Mouse (Mus musculus): Measurements from ENCODE around the gene Dennd1b. TPM values are rescaled to one million over a fixed set of nuclear protein-coding genes. Genes with fewer than 3 reads are reported as not detected.

Gene Dennd1b
- polyA plus RNA-seq, 1 experiment from 2014 or later, result 10.4 TPM

DNA sequence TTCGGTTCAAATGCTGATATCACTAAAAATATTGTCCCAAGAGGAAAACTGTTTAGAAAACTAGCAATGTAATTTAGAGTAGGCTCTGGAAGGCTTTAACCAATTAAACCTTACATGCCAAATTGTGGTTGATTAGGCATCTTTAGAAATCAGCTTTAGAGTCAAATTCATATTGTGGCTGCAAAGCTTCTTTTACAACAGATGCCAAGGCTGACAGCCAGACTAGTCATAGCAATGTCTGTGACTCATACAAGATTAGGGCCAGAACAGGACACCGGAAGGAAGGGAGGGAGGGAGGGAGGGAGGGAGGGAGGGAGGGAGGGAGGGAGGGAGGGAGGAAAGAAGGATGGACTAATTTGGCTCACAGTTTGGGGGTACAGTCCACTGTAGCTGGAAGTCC lies 182.3 kb downstream of the Dennd1b start:
- Histone ChIP-seq H3K36me3 (ENCODE audit: control insufficient read depth, insufficient read depth, low read length) (peaks cover 7% of the 10 kb centered on the region; the same call in 1 of the 2 replicates), H3K9ac (ENCODE audit: low read depth, low read length) (no peak overlapping the region), H3K27ac (replicated peaks; ENCODE audit: low read depth, low read length) (no peak overlapping the region), H3K27me3 (replicated peaks; ENCODE audit: control insufficient read depth, insufficient read depth, low read length) (no peaks in the 10 kb centered on the region), H3K4me1 (ENCODE audit: control insufficient read depth, insufficient read depth, low read length) (no peaks in the 10 kb centered on the region), H3K9me3 (ENCODE audit: control insufficient read depth, low read length) (no peaks in the 10 kb centered on the region), H3K4me2 (ENCODE audit: low read depth, low read length) (no peak overlapping the region), H3K4me3 (ENCODE audit: low read depth, low read length) (no peak overlapping the region)
- ATAC-seq (ENCODE audit: low read depth), result no peak
- no peak for DNase-seq (ENCODE audit: low spot score)
- WGBS, result 89% methylated on average over 1 of the region's 2 CpGs

DNA sequence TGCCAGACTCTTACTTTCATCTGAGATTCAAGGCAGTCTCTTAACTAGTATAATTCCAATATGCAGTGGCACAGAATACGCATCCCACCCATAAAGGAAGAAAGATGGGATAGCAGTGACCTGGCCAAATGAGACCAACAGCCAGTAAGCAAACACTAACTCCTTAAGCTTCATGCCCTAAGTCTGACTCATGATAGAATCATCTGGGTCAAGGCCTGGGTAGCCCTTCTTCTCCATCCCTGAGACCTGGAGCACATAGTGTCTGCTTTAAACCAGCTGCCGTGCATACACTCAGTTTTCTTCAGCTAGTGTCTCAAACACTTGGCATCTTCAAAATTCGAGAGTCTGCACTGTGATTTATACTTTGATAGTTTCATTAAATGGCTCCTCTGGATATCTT lies 183.1 kb downstream of the Dennd1b start:
- ATAC-seq (ENCODE audit: low read depth), result no peak
- 90% methylated on average over 3 of the region's 3 CpGs for WGBS
- Histone ChIP-seq H3K27me3 (replicated peaks; ENCODE audit: control insufficient read depth, insufficient read depth, low read length) (no peaks in the 10 kb centered on the region), H3K4me2 (ENCODE audit: low read depth, low read length) (no peak overlapping the region), H3K36me3 (ENCODE audit: control insufficient read depth, insufficient read depth, low read length) (peaks cover 7% of the 10 kb centered on the region; the same call in 1 of the 2 replicates), H3K9ac (ENCODE audit: low read depth, low read length) (no peak overlapping the region), H3K9me3 (ENCODE audit: control insufficient read depth, low read length) (no peaks in the 10 kb centered on the region), H3K4me3 (ENCODE audit: low read depth, low read length) (no peak overlapping the region), H3K4me1 (ENCODE audit: control insufficient read depth, insufficient read depth, low read length) (no peaks in the 10 kb centered on the region), H3K27ac (replicated peaks; ENCODE audit: low read depth, low read length) (no peak overlapping the region)
- no peak for DNase-seq (ENCODE audit: low spot score)

DNA sequence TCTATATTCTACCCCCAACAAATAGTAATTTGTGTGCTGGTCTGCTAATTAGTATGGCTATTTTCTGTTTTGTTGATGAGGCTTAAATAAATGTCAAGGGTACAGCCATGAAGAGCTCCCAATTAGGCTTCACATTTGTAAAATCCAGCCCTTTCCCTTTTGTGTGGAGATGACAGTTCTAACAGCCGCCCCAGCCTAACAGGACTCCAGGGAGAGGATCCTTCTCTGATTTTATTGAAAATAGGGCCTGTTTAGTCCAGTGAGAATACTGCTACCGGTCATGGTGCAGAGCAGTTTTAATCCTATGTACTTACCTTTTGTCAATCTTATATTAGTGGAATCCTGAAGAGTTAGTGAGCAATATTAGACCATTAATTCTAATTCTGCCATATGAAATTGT lies 189.8 kb downstream of the Dennd1b start:
- DNase-seq (ENCODE audit: low spot score), result no peak
- no peak overlapping the region for H3K4me2 ChIP-seq (ENCODE audit: low read depth, low read length)
- no peak overlapping the region for H3K27ac ChIP-seq (replicated peaks; ENCODE audit: low read depth, low read length)
- no peaks in the 10 kb centered on the region for H3K9me3 ChIP-seq (ENCODE audit: control insufficient read depth, low read length)
- no peak for ATAC-seq (ENCODE audit: low read depth)
- H3K36me3 ChIP-seq (ENCODE audit: control insufficient read depth, insufficient read depth, low read length), result no peaks in the 10 kb centered on the region
- H3K4me3 ChIP-seq (ENCODE audit: low read depth, low read length), result no peak overlapping the region
- no peaks in the 10 kb centered on the region for H3K4me1 ChIP-seq (ENCODE audit: control insufficient read depth, insufficient read depth, low read length)
- WGBS, result 75% methylated on average over 2 of the region's 2 CpGs
- no peaks in the 10 kb centered on the region for H3K27me3 ChIP-seq (replicated peaks; ENCODE audit: control insufficient read depth, insufficient read depth, low read length)
- no peak overlapping the region for H3K9ac ChIP-seq (ENCODE audit: low read depth, low read length)

DNA sequence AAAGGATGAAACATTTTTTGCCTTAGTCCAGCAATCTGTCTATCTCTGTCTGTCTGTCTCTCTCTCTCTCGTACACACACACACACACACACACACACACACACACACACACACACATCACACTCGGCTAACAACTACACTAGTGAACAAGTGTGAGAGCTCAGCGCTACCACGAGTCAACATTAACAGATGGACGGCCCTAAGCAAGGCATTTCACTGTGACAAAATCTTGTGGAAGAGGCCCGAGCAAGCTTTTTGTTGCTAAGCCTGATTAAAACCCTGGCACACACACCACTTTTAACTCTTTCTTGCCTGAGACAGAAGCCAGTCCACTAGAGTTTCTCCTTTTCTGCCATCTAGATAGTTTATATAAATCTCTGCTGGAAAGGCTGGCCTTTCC lies 190.3 kb downstream of the Dennd1b start:
- no peak for DNase-seq (ENCODE audit: low spot score)
- H3K36me3 ChIP-seq (ENCODE audit: control insufficient read depth, insufficient read depth, low read length), result no peaks in the 10 kb centered on the region
- WGBS, result 52% methylated on average over 6 of the region's 6 CpGs
- no peaks in the 10 kb centered on the region for H3K9me3 ChIP-seq (ENCODE audit: control insufficient read depth, low read length)
- H3K9ac ChIP-seq (ENCODE audit: low read depth, low read length), result no peak overlapping the region
- no peak overlapping the region for H3K4me3 ChIP-seq (ENCODE audit: low read depth, low read length)
- no peaks in the 10 kb centered on the region for H3K4me1 ChIP-seq (ENCODE audit: control insufficient read depth, insufficient read depth, low read length)
- no peak overlapping the region for H3K4me2 ChIP-seq (ENCODE audit: low read depth, low read length)
- no peak overlapping the region for H3K27ac ChIP-seq (replicated peaks; ENCODE audit: low read depth, low read length)
- ATAC-seq (ENCODE audit: low read depth), result no peak
- no peaks in the 10 kb centered on the region for H3K27me3 ChIP-seq (replicated peaks; ENCODE audit: control insufficient read depth, insufficient read depth, low read length)

DNA sequence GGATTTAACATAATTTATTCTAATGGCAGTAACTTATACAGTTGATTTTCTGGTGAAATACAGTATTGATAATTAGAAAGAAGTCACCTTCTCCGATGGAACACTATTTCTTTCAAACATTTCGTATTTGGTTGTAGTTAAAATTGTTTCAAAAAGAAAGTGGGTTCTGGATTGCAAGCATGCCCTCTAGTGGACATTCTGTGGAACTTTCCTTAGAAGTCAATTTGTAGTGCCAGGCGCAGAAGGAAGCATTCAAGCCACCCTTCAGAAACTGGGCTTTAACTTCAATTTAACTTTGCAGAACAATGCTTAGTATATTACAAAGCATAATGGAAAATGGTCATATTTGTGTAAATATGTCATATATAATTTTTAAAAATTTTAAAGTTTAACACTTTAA lies 193.2 kb downstream of the Dennd1b start:
- 17% methylated on average over 3 of the region's 3 CpGs for WGBS
- ATAC-seq (ENCODE audit: low read depth), result no peak

DNA sequence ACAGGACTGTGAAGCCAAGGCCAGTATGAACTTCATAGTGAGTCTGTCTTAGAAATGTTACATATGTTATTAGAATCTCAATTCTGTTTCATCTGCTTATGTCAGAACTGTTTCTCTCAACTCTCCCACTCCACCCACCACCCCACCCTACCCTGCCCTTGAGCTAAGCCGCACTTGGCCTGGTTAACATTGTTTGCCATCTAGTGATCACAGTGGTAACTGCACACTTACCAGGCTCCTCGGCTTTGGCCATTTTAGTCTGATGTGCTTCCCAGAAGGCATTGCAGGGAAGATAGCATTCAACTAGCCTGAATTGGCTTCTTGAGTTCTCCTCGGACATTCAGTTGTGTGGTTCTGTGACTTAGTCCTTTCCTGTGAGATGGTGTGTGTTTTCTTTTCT lies 198.4 kb downstream of the Dennd1b start:
- ATAC-seq (ENCODE audit: low read depth), result no peak
- H3K4me1 ChIP-seq (ENCODE audit: control insufficient read depth, insufficient read depth, low read length), result no peaks in the 10 kb centered on the region
- H3K4me2 ChIP-seq (ENCODE audit: low read depth, low read length), result no peak overlapping the region
- no peak for DNase-seq (ENCODE audit: low spot score)
- no peaks in the 10 kb centered on the region for H3K27me3 ChIP-seq (replicated peaks; ENCODE audit: control insufficient read depth, insufficient read depth, low read length)
- H3K9me3 ChIP-seq (ENCODE audit: control insufficient read depth, low read length), result no peaks in the 10 kb centered on the region
- no peak overlapping the region for H3K9ac ChIP-seq (ENCODE audit: low read depth, low read length)
- WGBS, result 51% methylated on average over 3 of the region's 3 CpGs
- H3K27ac ChIP-seq (replicated peaks; ENCODE audit: low read depth, low read length), result no peak overlapping the region
- no peaks in the 10 kb centered on the region for H3K36me3 ChIP-seq (ENCODE audit: control insufficient read depth, insufficient read depth, low read length)
- H3K4me3 ChIP-seq (ENCODE audit: low read depth, low read length), result no peak overlapping the region

More for the DNA sequence above, 193.2 kb downstream of the Dennd1b start:
- no peaks in the 10 kb centered on the region for H3K27me3 ChIP-seq (replicated peaks; ENCODE audit: control insufficient read depth, insufficient read depth, low read length)
- peak; percentile 53 for DNase-seq (ENCODE audit: low spot score)
- no peaks in the 10 kb centered on the region for H3K9me3 ChIP-seq (ENCODE audit: control insufficient read depth, low read length)
- H3K9ac ChIP-seq (ENCODE audit: low read depth, low read length), result no peak overlapping the region
- no peaks in the 10 kb centered on the region for H3K36me3 ChIP-seq (ENCODE audit: control insufficient read depth, insufficient read depth, low read length)
- H3K4me3 ChIP-seq (ENCODE audit: low read depth, low read length), result no peak overlapping the region
- H3K4me2 ChIP-seq (ENCODE audit: low read depth, low read length), result no peak overlapping the region
- no peak overlapping the region for H3K27ac ChIP-seq (replicated peaks; ENCODE audit: low read depth, low read length)
- H3K4me1 ChIP-seq (ENCODE audit: control insufficient read depth, insufficient read depth, low read length), result no peaks in the 10 kb centered on the region

DNA sequence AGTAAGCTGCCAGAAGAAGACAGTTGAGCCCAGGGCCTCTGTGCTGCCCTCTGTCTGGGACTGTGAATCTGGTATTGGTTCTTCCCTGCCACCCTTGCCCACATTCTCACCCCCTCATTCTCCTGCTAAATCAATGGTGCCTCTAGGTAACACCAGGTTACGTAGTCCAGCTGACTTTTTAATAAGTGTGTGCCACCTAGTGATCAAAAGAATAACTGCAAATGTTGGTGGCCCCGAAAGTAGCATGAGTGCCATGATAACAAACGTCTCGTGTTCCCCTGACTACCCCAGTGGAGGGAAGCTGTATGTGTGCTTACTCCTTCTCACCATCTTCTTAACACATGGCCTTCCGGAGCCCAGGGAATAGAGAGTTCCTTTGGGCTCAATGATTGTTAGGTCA lies 199.6 kb downstream of the Dennd1b start:
- Histone ChIP-seq H3K27ac (replicated peaks; ENCODE audit: low read depth, low read length) (no peak overlapping the region), H3K4me3 (ENCODE audit: low read depth, low read length) (no peak overlapping the region), H3K27me3 (replicated peaks; ENCODE audit: control insufficient read depth, insufficient read depth, low read length) (no peaks in the 10 kb centered on the region), H3K4me2 (ENCODE audit: low read depth, low read length) (no peak overlapping the region), H3K4me1 (ENCODE audit: control insufficient read depth, insufficient read depth, low read length) (no peaks in the 10 kb centered on the region), H3K9me3 (ENCODE audit: control insufficient read depth, low read length) (no peaks in the 10 kb centered on the region), H3K36me3 (ENCODE audit: control insufficient read depth, insufficient read depth, low read length) (no peaks in the 10 kb centered on the region), H3K9ac (ENCODE audit: low read depth, low read length) (no peak overlapping the region)
- WGBS, result 33% methylated on average over 5 of the region's 5 CpGs
- peak; percentile 22 for DNase-seq (ENCODE audit: low spot score)
- 0 out of 2 replicates have a peak, but pooled peaks have one; percentile 33 for ATAC-seq (ENCODE audit: low read depth)

DNA sequence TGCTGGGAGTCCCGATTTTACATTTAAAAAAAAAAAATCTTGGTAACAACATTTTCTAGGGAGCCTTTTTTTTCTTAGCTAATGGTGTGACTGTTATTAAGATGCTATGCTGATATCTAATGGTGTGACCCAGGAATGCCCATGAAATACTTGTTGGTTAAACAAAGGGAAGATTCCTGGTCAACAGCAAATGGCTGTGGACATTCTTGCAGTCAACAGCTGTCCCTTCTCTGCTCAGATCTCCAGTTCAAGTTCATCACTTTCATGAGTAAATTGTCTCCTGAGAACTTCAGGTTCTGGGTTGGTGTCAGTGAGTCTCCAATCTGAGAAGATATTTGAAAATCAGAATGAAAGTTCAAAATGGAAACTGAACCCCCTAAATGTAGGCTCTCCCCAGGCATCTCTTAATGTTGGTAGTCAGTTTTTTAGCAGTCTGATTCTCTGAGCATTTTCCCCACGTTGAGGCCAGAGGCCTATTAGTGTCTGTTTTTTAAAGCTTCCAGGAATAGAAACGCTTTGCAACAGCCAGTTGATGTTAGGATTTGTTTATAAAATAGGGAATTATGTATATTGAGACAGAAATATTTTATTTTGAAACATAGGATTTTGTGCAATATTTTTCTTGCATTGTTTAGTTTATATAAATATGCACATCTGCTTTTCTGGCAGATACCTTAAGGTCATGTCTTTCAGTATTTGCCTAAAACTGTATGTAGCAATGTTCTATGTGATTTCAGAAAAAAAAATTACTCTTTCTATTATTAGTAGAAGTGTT lies 211.0 kb downstream of the Dennd1b start:
- Histone ChIP-seq H3K27me3 (replicated peaks; ENCODE audit: control insufficient read depth, insufficient read depth, low read length) (no peaks in the 10 kb centered on the region), H3K4me2 (ENCODE audit: low read depth, low read length) (no peak overlapping the region), H3K9me3 (ENCODE audit: control insufficient read depth, low read length) (no peaks in the 10 kb centered on the region), H3K9ac (ENCODE audit: low read depth, low read length) (no peak overlapping the region), H3K4me3 (ENCODE audit: low read depth, low read length) (no peak overlapping the region), H3K4me1 (ENCODE audit: control insufficient read depth, insufficient read depth, low read length) (0 out of 2 replicates have a peak, but pooled peaks cover 5% of the 10 kb centered on the region), H3K36me3 (ENCODE audit: control insufficient read depth, insufficient read depth, low read length) (0 out of 2 replicates have a peak, but pooled peaks cover 16% of the 10 kb centered on the region), H3K27ac (replicated peaks; ENCODE audit: low read depth, low read length) (no peak overlapping the region)
- 78% methylated on average over 3 of the region's 3 CpGs for WGBS
- DNase-seq (ENCODE audit: low spot score) (no peak), ATAC-seq (ENCODE audit: low read depth) (no peak)

DNA sequence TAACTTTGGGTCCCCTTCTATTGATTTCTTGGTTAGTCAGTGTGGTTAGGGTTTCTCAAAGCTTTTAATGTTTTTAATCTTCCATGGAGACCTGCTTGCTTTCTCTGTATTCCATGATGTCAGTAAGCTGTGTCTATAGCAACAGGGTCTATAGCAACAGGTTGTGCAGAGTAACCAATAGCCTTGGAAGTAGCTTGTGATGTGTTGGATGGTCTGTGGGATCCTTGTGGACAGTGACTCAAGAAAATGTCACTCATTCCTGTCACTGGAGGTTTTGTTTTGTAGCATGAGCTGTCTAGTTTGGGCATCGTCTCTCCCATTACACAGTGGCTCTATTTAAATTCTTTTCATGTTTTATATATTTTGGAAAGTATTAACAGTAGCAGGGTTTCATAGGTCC lies 216.5 kb downstream of the Dennd1b start:
- WGBS, result 86% methylated on average over 1 of the region's 1 CpGs
- Histone ChIP-seq H3K4me1 (ENCODE audit: control insufficient read depth, insufficient read depth, low read length) (0 out of 2 replicates have a peak, but pooled peaks cover 5% of the 10 kb centered on the region), H3K9me3 (ENCODE audit: control insufficient read depth, low read length) (no peaks in the 10 kb centered on the region), H3K4me3 (ENCODE audit: low read depth, low read length) (no peak overlapping the region), H3K27me3 (replicated peaks; ENCODE audit: control insufficient read depth, insufficient read depth, low read length) (no peaks in the 10 kb centered on the region), H3K9ac (ENCODE audit: low read depth, low read length) (no peak overlapping the region), H3K4me2 (ENCODE audit: low read depth, low read length) (no peak overlapping the region), H3K36me3 (ENCODE audit: control insufficient read depth, insufficient read depth, low read length) (no peaks in the 10 kb centered on the region), H3K27ac (replicated peaks; ENCODE audit: low read depth, low read length) (no peak overlapping the region)
- DNase-seq (ENCODE audit: low spot score) (no peak), ATAC-seq (ENCODE audit: low read depth) (no peak)

Data from embryonic facial prominence, embryonic 14.5 days (tissue).